Comparison of ENCODE assay signal across 18 mouse cellular contexts in genomic region chr2:66177017-66177416, GRCm38 (mm10). TPM values are rescaled to one million over a fixed set of nuclear protein-coding genes. Genes with fewer than 3 reads are reported as not detected.
DNase-seq lines count a peak whose midpoint lies in the region; ATAC-seq lines count a peak whose summit lies in the region.
"Had no signal": no experiment of that assay in that cellular context is flagged by ENCODE, and none has a peak within 500 bp of the region (broad histone marks: within the 10 kb centered on the region; RNA-seq: fewer than 3 reads in every experiment).

No protein-coding gene starts in this region.

- H3K27me3 ChIP-seq in hindbrain, embryonic 10.5 days (ENCODE audit: insufficient read depth, poor library complexity, severe bottlenecking), result no peaks in the 10 kb centered on the region
- no peaks in the 10 kb centered on the region for H3K27me3 ChIP-seq in hindbrain, embryonic 16.5 days (replicated peaks; ENCODE audit: control insufficient read depth, insufficient read depth, low read length)
- no peaks in the 10 kb centered on the region for H3K27me3 ChIP-seq in forebrain, embryonic 12.5 days
- no peaks in the 10 kb centered on the region for H3K27me3 ChIP-seq in hindbrain, embryonic 15.5 days
- no peaks in the 10 kb centered on the region for H3K27me3 ChIP-seq in neural tube, embryonic 14.5 days (ENCODE audit: control insufficient read depth, insufficient read depth, low read length)
- H3K27me3 ChIP-seq: limb, embryonic 15.5 days; lung, embryonic 15.5 days; megakaryocyte, embryonic 14.5 days had no signal

- no peak overlapping the region for H3K9ac ChIP-seq in hindbrain, embryonic 16.5 days (ENCODE audit: low read depth, low read length)
- no peak overlapping the region for H3K9ac ChIP-seq in forebrain, embryonic 12.5 days
- no peak overlapping the region for H3K9ac ChIP-seq in hindbrain, embryonic 15.5 days
- H3K9ac ChIP-seq in neural tube, embryonic 14.5 days (replicated peaks; ENCODE audit: low read depth, low read length), result no peak overlapping the region
- H3K9ac ChIP-seq: limb, embryonic 15.5 days; lung, embryonic 15.5 days had no signal

- H3K27ac ChIP-seq in hindbrain, embryonic 10.5 days, result peak overlapping the region; percentile 76
- H3K27ac ChIP-seq in hindbrain, embryonic 16.5 days (ENCODE audit: low read depth, low read length), result no peak overlapping the region
- H3K27ac ChIP-seq in forebrain, embryonic 12.5 days, result peak overlapping the region; percentile 87
- peak overlapping the region; percentile 83 for H3K27ac ChIP-seq in hindbrain, embryonic 15.5 days (replicated peaks)
- 0 out of 2 replicates have a peak overlapping the region, but pooled peaks have one; percentile 4 for H3K27ac ChIP-seq in neural tube, embryonic 14.5 days (ENCODE audit: low read depth, low read length)
- H3K27ac ChIP-seq: heart, adult 2 months; limb, embryonic 15.5 days; lung, embryonic 15.5 days had no signal

- peaks cover 42% of the 10 kb centered on the region for H3K4me1 ChIP-seq in hindbrain, embryonic 10.5 days (replicated peaks)
- peaks cover 22% of the 10 kb centered on the region for H3K4me1 ChIP-seq in hindbrain, embryonic 16.5 days (ENCODE audit: control insufficient read depth, insufficient read depth, low read depth, low read length)
- peaks cover 39% of the 10 kb centered on the region for H3K4me1 ChIP-seq in forebrain, embryonic 12.5 days
- H3K4me1 ChIP-seq in hindbrain, embryonic 15.5 days (replicated peaks), result peaks cover 32% of the 10 kb centered on the region
- H3K4me1 ChIP-seq in neural tube, embryonic 14.5 days (ENCODE audit: control insufficient read depth, insufficient read depth, low read length), result peaks cover 20% of the 10 kb centered on the region
- H3K4me1 ChIP-seq: lung, embryonic 15.5 days; megakaryocyte, embryonic 14.5 days had no signal

- no peak for DNase-seq in hindbrain, embryonic 10.5 days (ENCODE audit: low spot score)
- DNase-seq in frontal cortex, postnatal 36 days (ENCODE audit: low spot score in 2 of 2), result no peak
- DNase-seq in ovary, adult 18-20 months (ENCODE audit: low spot score), result no peak
- DNase-seq: cerebellum, adult 11-12 months; heart, adult 2 months; heart, postnatal 10 days; kidney, adult 11 months; kidney, postnatal 36 days; layer of hippocampus, postnatal 36 days; right cerebral cortex, adult 18-20 months; spleen, adult 18-20 months had no signal

- H3K4me3 ChIP-seq in hindbrain, embryonic 10.5 days, result no peak overlapping the region
- H3K4me3 ChIP-seq in hindbrain, embryonic 16.5 days (ENCODE audit: low read length), result no peak overlapping the region
- no peak overlapping the region for H3K4me3 ChIP-seq in forebrain, embryonic 12.5 days (replicated peaks)
- no peak overlapping the region for H3K4me3 ChIP-seq in hindbrain, embryonic 15.5 days
- H3K4me3 ChIP-seq in neural tube, embryonic 14.5 days (ENCODE audit: low read depth, low read length), result no peak overlapping the region
- H3K4me3 ChIP-seq: heart, adult 2 months; limb, embryonic 15.5 days; lung, embryonic 15.5 days; megakaryocyte, embryonic 14.5 days had no signal

- no peaks in the 10 kb centered on the region for H3K36me3 ChIP-seq in hindbrain, embryonic 10.5 days
- H3K36me3 ChIP-seq in hindbrain, embryonic 16.5 days (ENCODE audit: control insufficient read depth, insufficient read depth, low read length), result no peaks in the 10 kb centered on the region
- no peaks in the 10 kb centered on the region for H3K36me3 ChIP-seq in forebrain, embryonic 12.5 days (replicated peaks)
- no peaks in the 10 kb centered on the region for H3K36me3 ChIP-seq in hindbrain, embryonic 15.5 days
- H3K36me3 ChIP-seq in neural tube, embryonic 14.5 days (ENCODE audit: control insufficient read depth, insufficient read depth, low read length), result no peaks in the 10 kb centered on the region
- H3K36me3 ChIP-seq: limb, embryonic 15.5 days; lung, embryonic 15.5 days had no signal

- no peaks in the 10 kb centered on the region for H3K9me3 ChIP-seq in hindbrain, embryonic 10.5 days
- no peaks in the 10 kb centered on the region for H3K9me3 ChIP-seq in hindbrain, embryonic 16.5 days (ENCODE audit: control insufficient read depth, low read length)
- H3K9me3 ChIP-seq in forebrain, embryonic 12.5 days, result no peaks in the 10 kb centered on the region
- H3K9me3 ChIP-seq in hindbrain, embryonic 15.5 days, result no peaks in the 10 kb centered on the region
- no peaks in the 10 kb centered on the region for H3K9me3 ChIP-seq in neural tube, embryonic 14.5 days (ENCODE audit: control insufficient read depth, low read length)
- H3K9me3 ChIP-seq: limb, embryonic 15.5 days; lung, embryonic 15.5 days had no signal

- ATAC-seq in hindbrain, embryonic 16.5 days, result no peak
- ATAC-seq in forebrain, embryonic 12.5 days (ENCODE audit: low FRiP score), result no peak
- no peak for ATAC-seq in hindbrain, embryonic 15.5 days (ENCODE audit: low FRiP score, low read depth)
- no peak for ATAC-seq in neural tube, embryonic 14.5 days (ENCODE audit: low read depth)

- no peak overlapping the region for H3K4me2 ChIP-seq in hindbrain, embryonic 16.5 days (ENCODE audit: low read length)
- H3K4me2 ChIP-seq in forebrain, embryonic 12.5 days, result no peak overlapping the region
- peak overlapping the region; percentile 46; the same call in 1 of the 2 replicates for H3K4me2 ChIP-seq in hindbrain, embryonic 15.5 days
- no peak overlapping the region for H3K4me2 ChIP-seq in neural tube, embryonic 14.5 days (ENCODE audit: low read depth, low read length)
- H3K4me2 ChIP-seq: limb, embryonic 15.5 days; lung, embryonic 15.5 days had no signal

- 65% methylated on average over 7 of the region's 7 CpGs for WGBS in hindbrain, embryonic 10.5 days
- 57% methylated on average over 7 of the region's 7 CpGs for WGBS in hindbrain, embryonic 16.5 days
- WGBS in forebrain, embryonic 12.5 days, result 74% methylated on average over 7 of the region's 7 CpGs
- WGBS in hindbrain, embryonic 15.5 days, result 60% methylated on average over 7 of the region's 7 CpGs
- 66% methylated on average over 7 of the region's 7 CpGs for WGBS in neural tube, embryonic 14.5 days

RNA-seq across cellular contexts. Expression of gene Galnt3, which starts 52.2 kb away (rescaled TPM):
- 0.85 and 3.5 TPM in 2 replicates for polyA plus RNA-seq in hindbrain, embryonic 10.5 days (2016; fragmentation: Nextera tagmentation; extraction: Ambion mirVana)
- 0.85 and 1.0 TPM in 2 replicates for polyA plus RNA-seq in hindbrain, embryonic 16.5 days (2015; fragmentation: Nextera tagmentation; extraction: Ambion mirVana)
- 0.73 and 1.3 TPM in 2 replicates for polyA plus RNA-seq in forebrain, embryonic 12.5 days (2016; fragmentation: Nextera tagmentation; extraction: Ambion mirVana)
- polyA plus RNA-seq in hindbrain, embryonic 15.5 days (2015; fragmentation: Nextera tagmentation; extraction: Ambion mirVana), result 0.65 and 0.77 TPM in 2 replicates
- polyA plus RNA-seq in neural tube, embryonic 14.5 days (2014; fragmentation: Nextera tagmentation; extraction: Ambion mirVana), result 1.2 and 1.3 TPM in 2 replicates
